Mouse (Mus musculus): ENCODE measurements around the gene Metap2.

GRCm38 (mm10) chr10:93888935-93889578 is 7.8 kb downstream of the Metap2 start:
- TF ChIP-seq CTCF (IDR thresholded peaks at IDR 0.05; ENCODE audit: extremely low read depth, insufficient read depth, low read length) = no peak
- no peak for TF ChIP-seq POLR2A (IDR thresholded peaks at IDR 0.05; ENCODE audit: extremely low read depth, insufficient read depth, low read length)
